Mouse (Mus musculus) mouse embryonic stem cell (cell line): ENCODE measurements around the gene Rras2.

Experiments
- in situ Hi-C, 2 experiments: fragments of 300-500 bp; cut with MboI; formaldehyde crosslinking; loops; 1 replicate in 1 of 2; 3 replicates in 1 of 2; pipeline ENCODE4 v1.14.3; 2019 to 2020; ENCODE audit warnings: low sequenced_read_pairs in 2 of 2, low pct_unique_long_range_greater_than_20kb in 1 of 2, mixed read lengths in 1 of 2; ENCODE audit not compliant: unreplicated experiment in 1 of 2

The Rras2 gene

GRCm38 (mm10) chr7:114117444-114117905 lies at the start of gene Rras2:
Rras2 (minus strand) TSS chr7:114117781.
- in situ Hi-C loops, result no loop called here

GRCm38 (mm10) chr7:114162975-114163374 lies 45.4 kb upstream of the Rras2 start:
- in situ Hi-C loops, result no loop called here

GRCm38 (mm10) chr7:114161101-114161500 lies 43.5 kb upstream of the Rras2 start:
- in situ Hi-C loops, result no loop called here

GRCm38 (mm10) chr7:114157716-114158278 lies 40.2 kb upstream of the Rras2 start:
- in situ Hi-C loops, result no loop called here

GRCm38 (mm10) chr7:114156364-114156763 lies 38.8 kb upstream of the Rras2 start:
- in situ Hi-C loops, result no loop called here

- in situ Hi-C loops, result no loop called here
Measured at GRCm38 (mm10) chr7:114155053-114155865, 37.7 kb upstream of the Rras2 start.

GRCm38 (mm10) chr7:114151036-114151780 lies 33.6 kb upstream of the Rras2 start:
- in situ Hi-C loops, result no loop called here

- in situ Hi-C loops, result no loop called here
Measured at GRCm38 (mm10) chr7:114149564-114149963, 32.0 kb upstream of the Rras2 start.

- in situ Hi-C loops, result no loop called here
Measured at GRCm38 (mm10) chr7:114149135-114149534, 31.6 kb upstream of the Rras2 start.

GRCm38 (mm10) chr7:114145841-114146240 lies 28.3 kb upstream of the Rras2 start:
- in situ Hi-C loops, result no loop called here

- in situ Hi-C loops, result loop anchor here in 1 of 2 experiments (5.0 kb wide), 1 partner anchor 45 kb away; no protein-coding TSS in a partner anchor
Measured at GRCm38 (mm10) chr7:114142151-114142798, 24.7 kb upstream of the Rras2 start.

- in situ Hi-C loops, result loop anchor here in 1 of 2 experiments (5.0 kb wide), 1 partner anchor 43 kb away; no protein-coding TSS in a partner anchor
Measured at GRCm38 (mm10) chr7:114140026-114140425, 22.4 kb upstream of the Rras2 start.

GRCm38 (mm10) chr7:114139400-114139799 lies 21.8 kb upstream of the Rras2 start:
- in situ Hi-C loops, result no loop called here

GRCm38 (mm10) chr7:114138261-114138660 lies 20.7 kb upstream of the Rras2 start:
- in situ Hi-C loops, result no loop called here

- in situ Hi-C loops, result no loop called here
Measured at GRCm38 (mm10) chr7:114135166-114135565, 17.6 kb upstream of the Rras2 start.

GRCm38 (mm10) chr7:114133957-114134356 lies 16.4 kb upstream of the Rras2 start:
- in situ Hi-C loops, result no loop called here

- in situ Hi-C loops, result no loop called here
Measured at GRCm38 (mm10) chr7:114132316-114132715, 14.7 kb upstream of the Rras2 start.

- in situ Hi-C loops, result no loop called here
Measured at GRCm38 (mm10) chr7:114129281-114129680, 11.7 kb upstream of the Rras2 start.

GRCm38 (mm10) chr7:114118180-114118579 lies 599 bp upstream of the Rras2 start:
- in situ Hi-C loops, result no loop called here
